Mouse (Mus musculus): ENCODE measurements around the gene Napsa. TPM values are rescaled to one million over a fixed set of nuclear protein-coding genes. Genes with fewer than 3 reads are reported as not detected.

Gene Napsa
- polyA plus RNA-seq, 1 experiment from 2014 or later = 1.1 TPM

DNA sequence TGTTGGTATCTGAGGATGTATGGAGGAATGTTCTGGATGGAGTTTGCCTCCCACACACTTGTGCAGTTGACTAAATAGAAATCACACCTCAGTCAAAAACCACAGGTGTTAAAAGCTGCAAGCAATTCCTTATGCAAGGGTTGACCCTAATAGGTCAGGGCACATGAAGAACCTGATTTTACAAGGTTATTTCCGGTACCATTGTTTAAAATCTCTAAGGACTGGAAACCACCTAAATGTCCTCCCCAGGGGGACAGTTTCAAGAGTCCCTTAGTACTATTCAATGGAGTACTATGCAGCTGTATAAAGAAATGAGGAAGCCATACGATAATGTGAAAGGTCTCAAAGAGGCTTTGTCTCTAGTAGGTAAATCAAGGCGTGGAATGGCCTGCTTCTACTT, 25.9 kb upstream of the Napsa start:
- ATAC-seq (ENCODE audit: low FRiP score) = no peak
- Histone ChIP-seq H3K4me1 (peaks cover 11% of the 10 kb centered on the region), H3K4me3 (replicated peaks) (no peak overlapping the region), H3K4me2 (no peak overlapping the region), H3K9ac (replicated peaks) (no peak overlapping the region), H3K27ac (replicated peaks) (no peak overlapping the region), H3K36me3 (peaks cover 23% of the 10 kb centered on the region), H3K27me3 (replicated peaks) (no peaks in the 10 kb centered on the region), H3K9me3 (replicated peaks) (no peaks in the 10 kb centered on the region)
- WGBS = 97% methylated on average over 3 of the region's 3 CpGs

DNA sequence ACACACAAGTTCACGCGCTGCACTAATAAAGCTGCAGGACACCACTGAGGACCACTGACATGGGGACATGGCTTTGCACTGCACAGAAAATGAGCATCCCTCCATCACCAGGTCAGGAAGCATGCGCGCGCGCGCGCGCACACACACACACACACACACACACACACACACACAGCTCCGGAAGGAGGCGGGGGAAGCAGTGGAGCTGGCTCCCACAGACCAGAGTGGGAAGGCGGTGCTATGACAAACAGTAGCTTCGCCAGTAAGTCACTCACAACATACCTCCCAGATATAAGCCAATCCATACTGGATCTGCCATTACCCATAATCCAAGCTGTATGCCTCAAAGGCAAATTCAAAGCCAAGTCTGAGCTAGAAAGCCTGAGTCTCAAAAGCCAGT, 25.1 kb upstream of the Napsa start:
- Histone ChIP-seq H3K9me3 (replicated peaks) (no peaks in the 10 kb centered on the region), H3K27me3 (replicated peaks) (no peaks in the 10 kb centered on the region), H3K4me3 (replicated peaks) (no peak overlapping the region), H3K4me1 (peaks cover 11% of the 10 kb centered on the region), H3K36me3 (peaks cover 27% of the 10 kb centered on the region), H3K9ac (replicated peaks) (no peak overlapping the region), H3K4me2 (peak overlapping the region; percentile 94; the same call in 1 of the 2 replicates), H3K27ac (replicated peaks) (no peak overlapping the region)
- WGBS = 96% methylated on average over 13 of the region's 13 CpGs
- no peak for ATAC-seq (ENCODE audit: low FRiP score)

DNA sequence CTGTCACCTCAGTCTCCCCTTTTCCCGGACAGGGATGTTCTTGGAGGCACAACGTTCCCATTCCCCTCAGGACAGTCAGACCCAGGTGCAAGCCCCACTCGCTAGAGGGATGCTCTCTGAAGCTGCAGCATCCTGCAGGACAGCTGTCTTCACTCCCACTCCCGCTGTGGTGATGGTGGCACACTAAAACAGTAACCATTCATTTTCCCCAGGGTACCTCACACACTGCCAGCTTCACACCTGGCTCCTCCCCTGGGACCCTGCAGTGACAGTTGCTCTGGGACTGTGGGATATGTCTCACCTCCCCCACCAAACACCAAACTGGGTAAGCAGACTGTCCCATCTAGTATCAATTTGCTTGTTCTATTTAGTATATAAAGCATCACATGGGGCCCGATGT, 24.5 kb upstream of the Napsa start:
- H3K27me3 ChIP-seq (replicated peaks) = no peaks in the 10 kb centered on the region
- H3K4me1 ChIP-seq = peaks cover 16% of the 10 kb centered on the region
- H3K9ac ChIP-seq (replicated peaks) = peak overlapping the region; percentile 48
- H3K27ac ChIP-seq (replicated peaks) = no peak overlapping the region
- 20% methylated on average over 5 of the region's 5 CpGs for WGBS
- no peaks in the 10 kb centered on the region for H3K9me3 ChIP-seq (replicated peaks)
- peak overlapping the region; percentile 57 for H3K4me3 ChIP-seq (replicated peaks)
- H3K36me3 ChIP-seq = peaks cover 25% of the 10 kb centered on the region
- peak overlapping the region; percentile 94 for H3K4me2 ChIP-seq
- ATAC-seq (ENCODE audit: low FRiP score) = no peak

DNA sequence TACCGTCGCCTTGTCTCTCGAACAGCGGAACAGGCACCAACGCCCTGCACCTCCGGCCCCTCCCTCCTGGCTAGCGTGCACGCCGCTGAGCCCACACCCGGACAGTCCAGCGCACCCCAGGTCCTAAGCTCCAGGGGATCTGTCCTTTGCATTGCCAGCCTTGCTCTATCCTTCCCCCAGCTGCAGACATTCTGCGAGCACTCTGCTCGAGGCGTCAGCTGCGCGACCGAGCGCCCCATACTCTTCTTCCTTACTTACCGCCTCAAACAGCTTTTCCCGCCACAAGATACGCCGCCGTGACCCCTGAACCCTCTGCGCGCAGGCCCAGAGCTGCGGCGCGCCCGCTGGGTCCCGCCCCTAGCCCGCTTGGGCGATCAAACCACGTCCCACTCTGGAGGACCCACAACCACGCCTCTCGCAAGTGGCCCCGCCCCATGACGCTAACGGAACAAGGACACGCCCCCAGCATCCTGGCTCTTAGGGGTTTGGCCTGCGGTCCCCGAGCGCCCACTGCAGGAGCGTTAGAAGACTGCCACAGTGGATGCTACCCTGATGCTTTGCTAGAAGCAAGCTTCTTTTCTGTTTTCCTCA, 23.6 kb upstream of the Napsa start, which contains the start of gene Pold1:
Pold1 (minus strand) TSS at position 353 of the 591 bp plus-strand sequence.
- Histone ChIP-seq H3K9me3 (replicated peaks) (no peaks in the 10 kb centered on the region), H3K4me2 (peak within 1 kb of the TSS; percentile 94), H3K4me3 (replicated peaks) (peak within 1 kb of the TSS; percentile 57), H3K9ac (replicated peaks) (peak within 1 kb of the TSS; percentile 48), H3K4me1 (peaks cover 22% of the 10 kb centered on the region), H3K27ac (replicated peaks) (peak within 1 kb of the TSS; percentile 72), H3K36me3 (peaks cover 25% of the 10 kb centered on the region), H3K27me3 (replicated peaks) (no peaks in the 10 kb centered on the region)
- under 1% methylated on average over 43 of the region's 43 CpGs for WGBS
- peak; percentile 89 for ATAC-seq (ENCODE audit: low FRiP score)

DNA sequence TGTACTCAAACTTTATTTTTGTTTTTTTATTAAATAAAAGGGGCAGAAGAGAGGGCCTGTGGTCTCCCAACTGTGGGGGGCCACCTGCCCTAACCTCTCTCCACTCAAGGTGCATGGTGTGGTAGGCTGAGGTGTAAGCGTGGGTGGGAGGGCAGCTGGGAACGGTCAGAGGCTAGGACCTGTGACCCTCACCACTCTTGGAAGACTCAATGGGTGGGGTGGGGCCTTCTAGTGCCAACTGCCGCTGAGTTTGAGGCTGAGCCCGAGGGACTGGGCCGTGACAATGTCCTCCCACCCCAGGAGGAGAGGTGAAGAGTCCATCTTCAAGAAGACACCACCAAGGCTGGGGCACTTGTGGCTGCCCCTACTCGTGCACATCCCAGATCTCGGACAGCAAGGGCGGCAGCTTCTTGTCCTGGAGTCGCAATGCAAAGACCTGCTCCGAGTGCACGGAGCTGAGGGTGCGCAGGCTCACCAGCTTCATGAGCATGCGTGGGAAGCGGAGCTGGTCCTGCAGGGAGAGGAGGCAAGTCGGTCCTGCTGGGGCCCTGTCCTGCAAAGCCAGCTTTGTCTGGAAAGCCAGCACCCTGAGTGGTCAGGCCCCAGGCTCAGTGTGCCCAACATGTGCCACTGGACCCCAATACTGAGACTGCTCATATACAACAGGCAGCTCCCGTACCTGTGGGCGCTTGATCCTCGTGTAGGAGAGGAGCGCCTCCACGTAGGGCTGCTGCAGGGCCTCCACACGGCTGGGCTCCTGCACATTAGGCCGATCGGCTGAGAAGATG, 22.4 kb upstream of the Napsa start:
- Histone ChIP-seq H3K9me3 (replicated peaks) (no peaks in the 10 kb centered on the region), H3K27me3 (replicated peaks) (no peaks in the 10 kb centered on the region), H3K36me3 (peaks cover 25% of the 10 kb centered on the region), H3K9ac (replicated peaks) (no peak overlapping the region), H3K4me2 (no peak overlapping the region), H3K4me3 (replicated peaks) (no peak overlapping the region), H3K27ac (replicated peaks) (no peak overlapping the region), H3K4me1 (peaks cover 27% of the 10 kb centered on the region)
- 97% methylated on average over 23 of the region's 23 CpGs for WGBS
- no peak for ATAC-seq (ENCODE audit: low FRiP score)

DNA sequence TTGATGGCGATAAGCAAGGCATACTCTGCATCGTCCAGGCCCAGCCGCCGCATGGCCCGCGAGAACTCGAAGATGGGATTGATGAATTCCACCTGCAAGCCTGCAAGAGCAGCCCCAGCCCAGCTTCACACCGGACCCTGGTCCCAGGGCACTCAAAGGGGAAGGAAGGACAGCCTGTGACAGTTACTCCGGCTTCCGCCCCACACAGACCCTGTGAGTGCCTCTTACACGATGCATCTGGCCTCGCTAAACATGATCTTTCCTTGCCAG, 21.8 kb upstream of the Napsa start:
- H3K4me2 ChIP-seq = no peak overlapping the region
- H3K36me3 ChIP-seq = peaks cover 25% of the 10 kb centered on the region
- 100% methylated on average over 12 of the region's 12 CpGs for WGBS
- no peaks in the 10 kb centered on the region for H3K9me3 ChIP-seq (replicated peaks)
- peaks cover under 1% of the 10 kb centered on the region for H3K27me3 ChIP-seq (replicated peaks)
- no peak overlapping the region for H3K9ac ChIP-seq (replicated peaks)
- H3K27ac ChIP-seq (replicated peaks) = no peak overlapping the region
- no peak overlapping the region for H3K4me3 ChIP-seq (replicated peaks)
- ATAC-seq (ENCODE audit: low FRiP score) = no peak
- H3K4me1 ChIP-seq = peaks cover 27% of the 10 kb centered on the region

DNA sequence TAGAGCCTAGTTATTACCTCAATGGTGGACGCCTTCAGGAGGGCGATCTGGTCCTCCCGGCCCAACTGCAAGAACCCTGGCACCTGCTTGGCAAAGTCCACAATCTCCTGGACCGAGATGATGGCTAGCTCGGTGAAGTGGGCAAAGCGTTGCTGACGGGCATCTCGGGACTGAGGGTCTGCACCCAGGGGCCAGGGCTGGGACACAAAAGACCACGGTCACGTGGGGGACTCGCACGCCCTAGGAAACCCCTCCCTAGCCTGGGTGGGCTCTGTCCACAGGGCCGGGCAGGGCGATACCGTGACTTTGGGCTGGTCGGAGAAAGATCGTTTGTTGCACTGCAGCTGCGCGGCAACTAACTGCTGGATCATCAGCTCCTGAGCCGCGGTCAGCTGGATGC, 20.9 kb upstream of the Napsa start:
- peaks cover 7% of the 10 kb centered on the region for H3K27me3 ChIP-seq (replicated peaks)
- peaks cover 25% of the 10 kb centered on the region for H3K36me3 ChIP-seq
- no peak overlapping the region for H3K4me3 ChIP-seq (replicated peaks)
- WGBS = 94% methylated on average over 21 of the region's 21 CpGs
- H3K27ac ChIP-seq (replicated peaks) = no peak overlapping the region
- peaks cover 27% of the 10 kb centered on the region for H3K4me1 ChIP-seq
- H3K4me2 ChIP-seq = no peak overlapping the region
- H3K9me3 ChIP-seq (replicated peaks) = no peaks in the 10 kb centered on the region
- no peak for ATAC-seq (ENCODE audit: low FRiP score)
- no peak overlapping the region; the same call in 1 of the 2 replicates for H3K9ac ChIP-seq (replicated peaks)

DNA sequence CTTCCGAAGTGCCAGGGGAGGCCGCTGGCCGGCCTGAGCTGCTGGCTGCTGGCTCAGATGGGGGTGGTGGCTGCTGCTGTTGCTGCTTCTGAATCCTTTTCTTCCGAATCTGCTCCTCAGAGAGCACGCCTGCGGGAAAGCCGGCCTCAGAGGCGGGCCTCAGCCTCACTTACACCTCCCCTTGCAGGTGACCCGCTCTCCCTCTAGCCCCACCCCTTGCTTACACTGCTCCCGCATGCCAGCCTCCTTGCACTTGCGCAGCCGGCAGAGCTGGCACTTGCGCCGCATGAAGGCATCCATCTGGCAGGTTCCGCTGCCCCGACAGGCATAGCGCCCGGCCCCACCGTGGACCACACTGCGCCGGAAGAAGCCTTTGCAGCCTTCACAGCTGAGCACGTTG, 20.4 kb upstream of the Napsa start:
- Histone ChIP-seq H3K4me3 (replicated peaks) (no peak overlapping the region), H3K4me1 (peaks cover 27% of the 10 kb centered on the region), H3K27ac (replicated peaks) (no peak overlapping the region), H3K9ac (replicated peaks) (no peak overlapping the region), H3K27me3 (replicated peaks) (peaks cover 8% of the 10 kb centered on the region), H3K4me2 (no peak overlapping the region), H3K9me3 (replicated peaks) (no peaks in the 10 kb centered on the region), H3K36me3 (peaks cover 25% of the 10 kb centered on the region)
- no peak for ATAC-seq (ENCODE audit: low FRiP score)
- WGBS = 82% methylated on average over 22 of the region's 22 CpGs

DNA sequence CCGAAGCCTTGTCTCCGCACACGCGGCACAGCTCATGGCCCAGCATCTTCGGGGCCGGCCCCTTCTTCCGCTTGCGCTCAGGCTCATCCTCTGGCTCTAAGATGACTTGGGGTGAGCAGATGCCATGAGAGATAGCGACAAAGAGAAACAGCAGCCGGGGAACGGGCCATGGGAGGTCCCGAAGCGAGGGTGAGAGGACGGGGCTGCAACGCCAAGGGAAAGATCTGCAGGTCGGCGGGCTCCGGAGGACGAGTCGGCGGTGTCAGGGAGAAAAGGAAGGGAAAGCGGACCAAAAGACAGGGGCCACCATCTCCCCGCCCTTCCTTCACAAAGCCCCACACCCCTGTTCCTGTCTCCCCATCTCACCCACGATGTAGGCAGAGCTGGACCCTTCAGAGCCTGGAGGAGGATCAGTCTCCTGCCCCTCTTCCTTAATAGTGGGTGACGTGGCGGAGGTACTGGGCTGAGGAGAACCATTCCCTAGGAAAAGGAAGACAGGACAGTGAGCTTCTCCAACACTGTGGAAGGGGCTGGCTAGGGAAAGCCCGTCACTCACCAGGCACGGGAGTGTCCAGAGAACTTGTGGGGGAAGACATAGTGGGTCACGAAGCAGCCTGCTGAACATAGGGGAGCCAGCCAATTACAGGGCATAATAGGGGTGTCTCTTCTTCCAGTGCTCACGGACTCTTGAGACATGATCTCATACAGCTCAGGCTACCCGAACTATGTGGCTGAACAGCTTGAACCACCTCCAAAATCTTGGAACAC, 19.9 kb upstream of the Napsa start:
- Histone ChIP-seq H3K27me3 (replicated peaks) (peaks cover 13% of the 10 kb centered on the region), H3K4me2 (peak overlapping the region; percentile 81), H3K4me3 (replicated peaks) (peak overlapping the region; percentile 83), H3K9me3 (replicated peaks) (no peaks in the 10 kb centered on the region), H3K4me1 (peaks cover 26% of the 10 kb centered on the region), H3K36me3 (peaks cover 25% of the 10 kb centered on the region), H3K27ac (replicated peaks) (peak overlapping the region; percentile 89), H3K9ac (replicated peaks) (no peak overlapping the region)
- 88% methylated on average over 31 of the region's 31 CpGs for WGBS
- ATAC-seq (ENCODE audit: low FRiP score) = no peak

DNA sequence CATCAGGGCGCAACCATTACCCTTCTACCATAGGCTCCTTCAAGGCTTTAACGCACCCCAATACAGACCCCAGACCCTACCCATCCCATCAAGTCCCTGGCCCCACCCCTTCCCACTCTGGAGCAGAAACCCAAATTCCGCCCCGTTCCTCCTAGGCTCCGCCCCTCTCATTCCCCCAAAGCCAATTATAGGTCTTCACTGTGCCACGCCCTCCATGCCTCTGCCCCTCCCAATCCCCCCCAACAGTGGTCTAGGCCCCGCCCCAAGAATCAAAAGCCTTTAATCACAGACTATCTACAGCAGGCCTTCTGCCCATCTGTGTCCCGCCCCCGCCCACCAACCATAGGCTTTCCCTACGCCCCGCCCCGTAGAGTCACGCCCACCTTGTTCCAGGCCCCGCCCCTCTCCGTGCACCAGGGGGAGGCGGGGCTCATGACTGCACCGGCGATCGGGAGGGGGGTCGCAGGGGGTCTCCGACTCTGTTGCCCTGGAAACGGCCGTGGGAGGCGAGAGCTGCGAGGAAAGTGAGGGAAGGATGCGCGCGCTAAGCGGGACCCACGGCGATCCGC, 18.9 kb upstream of the Napsa start:
- peaks cover 17% of the 10 kb centered on the region for H3K4me1 ChIP-seq
- 2% methylated on average over 32 of the region's 32 CpGs for WGBS
- peak overlapping the region; percentile 83 for H3K4me3 ChIP-seq (replicated peaks)
- H3K27me3 ChIP-seq (replicated peaks) = peaks cover 13% of the 10 kb centered on the region
- peak overlapping the region; percentile 48 for H3K9ac ChIP-seq (replicated peaks)
- H3K27ac ChIP-seq (replicated peaks) = peak overlapping the region; percentile 89
- ATAC-seq (ENCODE audit: low FRiP score) = peak; percentile 84
- H3K9me3 ChIP-seq (replicated peaks) = no peaks in the 10 kb centered on the region
- peak overlapping the region; percentile 81 for H3K4me2 ChIP-seq
- peaks cover 25% of the 10 kb centered on the region for H3K36me3 ChIP-seq

DNA sequence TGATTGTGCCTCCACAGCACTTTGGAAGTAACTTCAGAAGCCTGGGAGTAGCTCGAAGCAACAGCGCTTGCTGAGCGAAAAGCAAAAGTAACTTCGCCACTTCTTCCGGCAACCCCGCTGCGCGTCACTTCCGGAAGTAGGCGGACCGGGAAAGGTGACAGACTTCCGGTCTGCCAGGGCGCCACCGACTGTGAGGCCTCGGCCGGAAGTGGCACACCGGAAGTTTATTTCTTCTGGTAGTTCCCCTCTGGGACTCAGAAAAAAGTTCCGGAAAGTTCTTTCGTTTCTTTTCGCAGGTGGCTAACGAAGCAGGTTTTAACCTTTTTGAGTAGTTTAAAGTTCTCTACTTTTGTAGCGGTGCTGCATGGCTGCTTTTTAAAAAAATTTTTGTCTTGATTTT, 18.4 kb upstream of the Napsa start, which contains the start of gene Nr1h2:
Nr1h2 (minus strand) TSS at position 126 of the 400 bp plus-strand sequence.
- H3K36me3 ChIP-seq = peaks cover 25% of the 10 kb centered on the region
- peaks cover 13% of the 10 kb centered on the region for H3K27me3 ChIP-seq (replicated peaks)
- peak within 1 kb of the TSS; percentile 83 for H3K4me3 ChIP-seq (replicated peaks)
- H3K4me2 ChIP-seq = peak within 1 kb of the TSS; percentile 81
- H3K9ac ChIP-seq (replicated peaks) = peak within 1 kb of the TSS; percentile 48
- peak; percentile 88 for ATAC-seq (ENCODE audit: low FRiP score)
- under 1% methylated on average over 22 of the region's 22 CpGs for WGBS
- H3K4me1 ChIP-seq = peaks cover 15% of the 10 kb centered on the region
- no peaks in the 10 kb centered on the region for H3K9me3 ChIP-seq (replicated peaks)
- H3K27ac ChIP-seq (replicated peaks) = peak within 1 kb of the TSS; percentile 89

Data from neural tube, embryonic 15.5 days (tissue).